Mouse (Mus musculus) NIH3T3 (cell line): ENCODE measurements around the gene Sumo2.
A peak's percentile ranks its signal among the peaks of the same experiment; 100 is the strongest.
"Not testable (repeated sequence)": the region's sequence is repeated elsewhere in the genome, so short reads cannot be mapped to it uniquely, and the experiment has no call there.

ENCODE experiments used
- DNase-seq: peaks from one replicate; pipeline ENCODE4 v3.0.0-alpha.2; 2012; ENCODE audit warnings: low read depth

Gene Sumo2

DNA sequence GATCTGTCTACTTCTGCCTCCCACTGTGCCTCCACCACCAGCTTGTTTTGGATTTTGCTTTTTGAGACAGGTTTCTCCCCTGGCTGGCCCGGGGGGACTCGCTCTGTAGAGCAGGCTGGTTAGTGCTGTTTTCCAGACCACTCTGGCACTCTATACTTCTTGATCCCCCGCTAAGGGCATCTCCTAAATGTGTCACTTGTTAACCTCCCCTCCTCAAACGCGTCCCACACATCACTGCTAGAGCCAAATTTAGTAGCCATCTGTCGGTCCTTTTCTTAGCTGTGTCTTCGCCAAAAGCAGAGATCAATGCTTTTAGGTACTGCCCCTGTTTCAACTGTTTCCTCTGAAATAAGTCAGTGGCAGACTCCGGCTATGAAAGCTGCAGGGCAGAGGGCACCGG, 17.4 kb downstream of the Sumo2 start:
- no peak for DNase-seq

DNA sequence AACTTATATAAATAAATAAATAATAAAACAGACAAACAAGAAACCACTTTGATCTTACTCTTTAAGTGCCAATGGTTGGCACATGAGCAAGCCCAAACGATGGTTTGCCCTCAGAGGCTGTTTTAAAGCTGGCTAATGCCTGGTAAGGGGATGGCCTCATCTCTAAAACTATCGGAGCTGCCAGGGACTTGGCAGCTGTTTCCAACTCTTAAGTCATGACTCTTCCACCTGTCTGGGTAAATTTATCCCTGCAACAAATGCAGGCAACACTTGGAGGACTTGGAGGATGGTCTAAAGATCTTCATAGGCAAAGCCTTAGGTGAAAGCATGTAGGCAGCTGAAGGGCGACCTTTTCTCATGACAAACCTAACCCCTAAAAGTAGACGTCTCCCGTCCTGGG, 19.1 kb downstream of the Sumo2 start:
- no peak for DNase-seq

DNA sequence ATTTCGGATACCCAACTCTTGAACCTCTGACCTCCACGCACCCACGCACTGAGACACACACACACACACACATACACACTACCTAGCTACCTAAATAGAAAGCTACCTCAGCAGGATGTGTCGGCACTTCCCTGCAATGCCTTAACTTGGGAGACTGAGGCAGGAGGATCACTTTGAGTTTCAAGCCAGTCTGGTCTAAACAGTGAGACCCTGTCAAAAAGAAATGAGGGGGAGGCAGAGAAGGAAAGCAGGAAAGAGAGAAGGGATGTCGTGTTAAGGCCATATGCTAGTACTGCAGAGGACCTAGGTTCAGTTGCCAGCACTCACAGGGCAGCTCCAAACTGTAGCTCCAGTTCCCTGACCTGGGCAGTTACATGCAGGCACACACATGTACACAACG, 21.1 kb downstream of the Sumo2 start:
- no peak for DNase-seq

DNA sequence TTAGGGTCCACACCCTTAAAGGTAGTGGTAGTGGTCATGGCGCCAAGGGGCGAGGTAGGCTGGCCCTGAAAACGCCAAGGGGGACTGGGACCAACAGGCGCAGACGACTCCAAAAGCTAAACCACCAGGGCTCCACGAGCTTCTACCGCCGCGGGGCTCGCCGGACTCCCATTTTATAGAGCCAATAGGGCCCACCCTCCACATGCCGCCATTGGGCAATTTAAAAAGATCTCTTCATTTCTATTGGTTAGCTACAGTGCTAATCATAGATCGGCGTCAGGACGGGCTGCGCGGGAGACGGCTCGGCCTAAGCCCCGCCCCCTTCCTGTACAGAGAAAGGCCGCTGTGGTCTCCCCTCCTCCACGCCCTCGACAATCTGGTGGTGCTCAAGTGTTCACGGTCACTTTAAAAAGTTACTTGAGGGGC, 21.8 kb downstream of the Sumo2 start, which contains the start of gene Jpt1:
Jpt1 (minus strand) TSS at position 150 of the 426 bp plus-strand sequence.
- peak; percentile 97 for DNase-seq

DNA sequence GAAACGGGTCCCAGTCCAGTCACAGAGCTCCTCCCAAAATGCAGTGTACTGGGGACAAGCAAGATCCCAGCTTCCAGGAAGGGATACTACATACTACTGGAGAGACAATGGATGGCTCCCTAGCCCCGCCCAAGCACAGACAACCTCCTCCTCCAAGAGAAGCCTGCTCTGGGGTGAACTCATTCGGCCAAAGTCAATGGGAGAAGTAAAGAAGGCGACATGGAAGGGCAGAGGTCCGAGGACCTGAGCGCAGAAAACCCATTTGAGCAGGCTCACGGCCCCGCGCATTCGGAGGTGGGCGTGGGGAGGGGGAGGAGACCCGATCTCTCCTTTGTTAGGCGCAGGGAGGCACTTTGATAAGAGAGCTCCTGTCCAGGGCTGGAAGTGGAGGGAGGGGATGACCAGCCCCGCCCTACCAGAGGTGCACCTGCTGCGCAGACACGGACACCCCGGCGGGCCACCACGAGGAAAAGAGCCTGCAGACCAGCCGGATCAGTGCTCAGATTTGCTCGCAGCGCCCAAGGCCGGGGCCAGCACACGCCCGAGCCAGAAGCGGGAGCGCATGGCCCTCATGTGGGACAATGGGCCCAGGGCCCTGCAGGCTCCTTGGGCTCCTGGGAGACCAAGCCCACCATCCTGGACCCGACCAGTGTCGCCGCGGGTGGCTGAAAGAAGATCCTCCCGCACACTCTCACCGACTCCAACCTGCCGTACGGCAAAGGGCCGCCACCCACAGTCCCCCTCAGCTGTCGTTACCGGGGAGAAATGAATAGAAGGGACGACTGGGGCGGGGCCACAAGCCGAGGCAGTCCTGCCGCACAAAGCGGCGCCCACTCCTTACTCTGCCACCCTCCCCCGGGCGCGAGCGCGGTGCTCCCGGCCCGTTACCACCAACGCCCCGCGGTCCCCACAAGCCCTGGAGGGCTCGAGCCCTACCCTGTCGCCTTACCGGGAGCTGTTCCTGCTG, 22.5 kb downstream of the Sumo2 start:
- peak; percentile 43 for DNase-seq

DNA sequence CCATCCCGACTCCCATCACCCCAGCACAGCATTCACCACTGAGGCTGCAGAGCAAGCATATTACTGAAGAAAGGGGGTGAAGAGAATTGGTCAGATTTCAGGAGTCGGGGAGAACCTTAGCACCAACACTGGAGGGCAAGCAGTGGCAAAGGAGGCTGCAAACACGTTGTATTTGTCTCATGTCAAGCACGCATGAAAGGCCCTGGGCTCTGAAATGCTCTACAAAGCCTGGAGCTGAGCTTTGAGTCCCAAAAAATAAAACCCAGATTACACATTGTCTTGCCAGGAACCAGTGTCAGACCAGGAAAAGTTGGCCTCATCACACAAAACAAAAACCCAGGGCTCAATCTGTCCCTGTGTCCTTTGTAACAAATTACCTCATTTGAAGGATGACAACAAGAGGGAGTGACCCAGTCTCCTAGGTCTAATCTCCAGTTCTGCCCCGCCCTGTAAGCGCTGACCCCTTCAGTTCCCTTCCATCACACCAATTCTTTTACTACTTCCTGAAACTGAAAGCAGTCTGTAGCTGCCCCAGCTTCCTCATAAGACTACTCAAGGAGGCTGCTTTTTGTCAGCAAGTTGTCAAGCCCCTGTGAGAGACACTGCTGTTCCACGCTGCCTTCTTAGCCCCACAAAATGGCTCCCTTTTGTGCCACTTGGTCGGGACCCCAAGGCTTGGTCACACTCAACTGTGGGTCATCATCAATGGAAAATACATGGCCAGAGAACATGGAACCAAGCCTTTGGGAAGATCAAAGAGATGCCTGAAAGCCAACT, 23.5 kb downstream of the Sumo2 start:
- peak; percentile 16 for DNase-seq

DNA sequence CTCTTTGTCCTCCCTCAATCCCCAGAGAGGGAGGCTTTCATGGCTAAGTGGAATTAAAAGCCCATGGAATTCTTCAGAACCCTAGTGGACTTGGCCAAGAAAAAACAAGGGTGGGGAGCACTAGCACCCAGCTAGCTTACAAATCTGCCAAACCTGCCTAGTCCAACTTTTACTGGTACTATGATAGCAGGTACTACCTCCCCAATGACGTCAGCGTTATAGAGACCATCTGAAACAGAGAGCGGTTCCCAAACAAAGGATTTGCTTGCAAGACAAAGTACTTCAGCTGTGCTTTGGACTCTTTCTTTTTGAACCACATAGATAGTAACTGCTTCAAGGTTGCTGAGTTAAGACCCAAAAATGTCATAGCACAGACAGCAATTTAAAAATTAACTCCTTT, 24.1 kb downstream of the Sumo2 start:
- no peak for DNase-seq

DNA sequence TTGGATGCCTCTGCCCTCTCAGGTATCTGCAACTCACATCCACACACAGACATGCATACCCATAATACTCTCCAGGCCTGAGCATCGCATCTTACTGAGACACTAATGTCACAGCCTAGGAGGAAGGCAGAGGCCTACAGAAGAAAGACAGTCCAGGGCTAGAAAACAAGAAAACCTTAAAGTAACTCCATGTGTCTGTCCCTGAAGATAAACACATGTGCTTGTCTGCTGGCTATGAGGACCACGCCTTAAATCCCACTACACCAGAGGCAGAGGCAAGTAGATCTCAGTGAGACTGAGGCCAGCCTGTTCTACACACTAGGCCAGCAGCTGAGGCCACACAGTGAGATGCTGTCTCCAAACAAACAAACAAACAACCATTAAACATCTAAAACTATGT, 25.0 kb downstream of the Sumo2 start:
- no peak for DNase-seq

DNA sequence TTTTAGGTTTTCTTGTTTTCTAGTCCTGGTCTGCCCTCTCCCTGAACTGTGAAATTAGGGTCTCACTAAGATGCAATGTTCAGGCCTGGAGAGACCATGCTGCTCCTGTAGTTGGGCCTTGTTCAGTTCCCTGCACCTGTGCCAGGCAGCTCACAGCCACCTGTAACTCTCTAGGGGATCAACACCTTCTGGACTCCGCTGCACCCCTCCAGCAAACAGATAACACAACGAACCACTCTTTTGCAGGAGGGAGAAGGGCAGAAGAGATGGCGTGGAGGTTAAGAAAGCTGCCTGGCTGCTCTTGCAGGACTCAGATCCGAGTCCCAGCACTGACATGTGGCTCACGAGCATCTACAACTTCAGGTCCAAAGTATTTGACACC, 25.6 kb downstream of the Sumo2 start:
- DNase-seq: no peak

DNA sequence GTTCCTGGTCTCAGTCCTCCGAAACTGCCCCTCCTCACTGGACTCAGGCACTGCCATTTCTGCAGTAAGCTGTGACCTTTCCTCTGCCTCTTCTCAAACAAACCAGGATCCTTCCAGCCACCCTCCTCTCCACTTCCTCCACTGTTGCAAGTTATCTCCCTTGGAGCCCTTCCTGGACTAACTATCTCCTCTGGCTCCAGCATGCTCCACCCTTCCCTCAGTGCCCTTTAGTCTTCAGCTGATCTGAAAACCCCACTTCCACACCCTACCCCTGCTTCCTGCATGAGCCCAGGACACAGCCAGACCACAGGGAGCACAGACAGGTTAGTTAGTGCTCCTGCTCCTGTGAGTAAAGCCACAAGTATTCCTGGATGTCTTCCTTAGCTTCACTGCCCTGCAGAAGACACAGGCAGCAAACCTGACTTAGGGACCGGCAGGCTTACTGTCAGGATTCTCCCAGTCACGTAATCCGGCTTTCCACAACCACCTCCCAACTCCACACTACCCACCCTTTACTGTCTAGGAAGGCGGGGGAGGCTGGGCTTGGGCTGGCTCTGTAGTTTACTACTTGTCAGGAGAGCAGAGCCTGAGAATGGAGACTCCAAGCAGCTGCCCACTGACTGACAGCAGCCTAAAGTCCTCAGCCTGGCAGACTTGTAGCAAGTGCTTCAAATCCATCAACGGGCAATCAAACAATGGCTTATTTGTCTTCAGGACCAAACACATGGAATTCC, 26.1 kb downstream of the Sumo2 start:
- peak; percentile 24 for DNase-seq

DNA sequence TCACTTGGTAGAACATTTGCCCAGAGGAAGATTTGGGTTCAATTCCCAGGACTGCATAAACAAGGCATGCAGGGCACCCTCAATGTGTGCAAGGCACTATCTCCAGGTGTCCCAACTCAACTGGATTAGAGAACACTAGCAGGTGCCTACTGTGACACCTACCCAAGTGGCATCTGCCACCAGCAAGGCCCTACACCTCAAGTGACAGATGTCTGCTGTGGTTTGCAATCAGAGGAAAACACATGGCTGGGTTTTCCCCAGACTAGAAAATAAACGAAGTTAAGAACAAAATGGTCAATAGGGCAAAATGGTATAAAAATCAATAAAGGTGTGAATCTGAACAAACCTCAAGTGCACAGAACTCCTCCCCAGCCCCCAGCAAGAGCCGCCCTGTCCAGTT, 28.0 kb downstream of the Sumo2 start:
- no peak for DNase-seq

DNA sequence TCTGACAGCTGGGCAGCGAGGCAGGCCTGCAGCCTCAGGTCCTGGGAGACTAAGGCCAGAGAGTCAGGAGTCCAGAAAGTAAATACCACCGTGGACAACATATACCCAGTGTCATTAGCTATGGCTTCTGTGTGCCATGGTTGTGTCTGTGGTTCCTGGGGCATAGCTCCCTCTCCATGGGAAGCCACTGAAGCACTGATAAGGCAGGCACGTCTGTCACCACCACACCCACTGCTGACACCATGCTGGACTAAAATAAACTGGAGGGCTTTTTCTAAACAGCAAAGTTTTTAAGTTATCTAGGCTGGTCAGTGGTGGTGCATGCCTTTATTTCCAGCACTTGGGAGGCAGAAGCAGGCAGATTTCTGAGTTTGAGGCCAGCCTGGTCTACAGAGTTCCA, 29.5 kb downstream of the Sumo2 start:
- DNase-seq: no peak

DNA sequence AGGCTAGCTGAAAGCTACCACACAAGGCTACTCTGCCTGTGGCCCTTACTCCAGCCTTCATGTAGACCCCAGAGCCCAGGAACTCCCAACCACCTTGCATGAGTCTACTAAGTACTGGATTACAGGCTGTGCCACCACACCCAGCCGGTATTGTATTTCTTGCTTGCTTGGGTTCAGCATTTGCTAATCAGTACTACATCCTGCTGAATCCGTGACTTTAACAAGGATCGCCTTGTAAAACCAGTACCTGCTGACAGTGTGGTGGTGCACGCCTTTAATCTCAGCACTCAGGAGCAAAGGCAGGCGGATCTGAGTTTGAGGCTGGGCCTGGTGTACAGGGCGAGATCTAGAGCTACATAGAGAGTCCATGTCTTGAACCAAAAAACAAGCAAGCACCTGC, 33.4 kb downstream of the Sumo2 start:
- no peak for DNase-seq

DNA sequence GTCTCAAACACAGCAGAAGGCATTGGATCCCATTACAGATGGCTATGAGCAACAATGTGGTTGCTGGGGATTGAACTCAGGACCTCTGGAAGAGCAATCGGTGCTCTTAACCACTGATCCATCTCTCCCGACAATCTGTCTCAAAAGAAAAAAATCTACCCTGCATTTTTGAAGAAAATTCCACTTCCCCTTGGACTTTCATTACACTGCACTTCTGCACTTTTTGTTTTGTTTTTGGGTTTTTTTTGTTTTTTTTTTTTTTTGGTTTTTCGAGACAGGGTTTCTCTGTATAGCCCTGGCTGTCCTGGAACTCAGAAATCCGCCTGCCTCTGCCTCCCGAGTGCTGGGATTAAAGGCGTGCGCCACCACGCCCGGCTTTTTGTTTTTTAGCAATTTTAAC, 39.5 kb downstream of the Sumo2 start:
- not testable (repeated sequence) for DNase-seq

DNA sequence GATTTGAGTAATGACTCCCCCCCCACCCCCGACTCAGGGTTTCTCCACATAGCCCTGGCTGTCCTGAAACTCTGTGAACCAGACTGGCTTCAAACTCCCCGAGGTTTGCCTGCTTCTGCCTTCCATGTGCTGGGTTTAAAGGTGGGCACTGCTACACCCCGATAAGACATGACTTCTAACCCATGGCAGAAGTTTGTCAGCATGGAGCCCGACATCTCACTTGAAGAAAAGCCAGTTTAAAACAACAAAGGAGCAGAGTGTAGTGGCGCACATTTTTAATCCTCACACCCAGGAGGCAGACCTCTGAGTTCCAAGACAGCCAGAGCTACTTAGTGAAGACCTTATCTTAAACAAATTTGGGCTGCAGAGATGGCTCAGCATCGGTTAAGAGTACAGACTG, 43.7 kb downstream of the Sumo2 start:
- DNase-seq: no peak

DNA sequence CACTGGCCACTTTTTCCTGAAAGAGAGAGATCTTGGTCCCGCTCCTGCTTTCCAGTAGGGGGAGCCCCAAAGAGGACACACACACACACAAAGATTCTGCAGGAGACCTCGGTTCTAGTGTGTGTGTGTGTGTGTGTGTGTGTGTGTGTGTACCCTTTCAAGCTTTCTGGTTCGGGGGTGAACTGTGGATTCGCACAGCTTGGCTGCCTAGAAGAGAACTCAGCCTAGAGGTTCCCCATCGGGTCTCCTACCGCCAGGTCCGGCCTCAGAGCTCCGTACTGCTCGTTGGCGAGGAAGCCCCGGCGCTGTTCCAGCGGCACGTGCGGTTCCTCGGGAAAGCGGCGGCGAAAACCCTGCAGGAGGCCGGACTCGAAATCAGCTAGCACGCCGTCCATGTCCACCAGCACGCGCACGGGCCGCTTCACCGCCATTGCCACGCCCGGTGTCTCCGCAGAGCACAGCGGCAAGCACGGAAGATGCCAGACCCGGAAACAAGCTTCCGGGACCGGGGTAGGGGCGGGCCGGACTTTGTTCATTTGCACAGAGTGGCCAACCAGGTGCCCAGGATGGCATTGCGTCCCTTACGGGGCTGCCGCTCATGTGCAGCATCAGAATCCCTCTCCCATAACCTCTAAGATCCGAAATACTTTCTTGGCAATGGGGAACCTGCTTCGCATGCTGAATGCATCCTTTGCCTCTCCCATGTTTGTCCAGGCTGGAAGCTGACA, 44.6 kb downstream of the Sumo2 start, which contains the start of gene Nt5c:
Nt5c (minus strand) TSS at position 507 of the 728 bp plus-strand sequence.
- peak; percentile 87 for DNase-seq

DNA sequence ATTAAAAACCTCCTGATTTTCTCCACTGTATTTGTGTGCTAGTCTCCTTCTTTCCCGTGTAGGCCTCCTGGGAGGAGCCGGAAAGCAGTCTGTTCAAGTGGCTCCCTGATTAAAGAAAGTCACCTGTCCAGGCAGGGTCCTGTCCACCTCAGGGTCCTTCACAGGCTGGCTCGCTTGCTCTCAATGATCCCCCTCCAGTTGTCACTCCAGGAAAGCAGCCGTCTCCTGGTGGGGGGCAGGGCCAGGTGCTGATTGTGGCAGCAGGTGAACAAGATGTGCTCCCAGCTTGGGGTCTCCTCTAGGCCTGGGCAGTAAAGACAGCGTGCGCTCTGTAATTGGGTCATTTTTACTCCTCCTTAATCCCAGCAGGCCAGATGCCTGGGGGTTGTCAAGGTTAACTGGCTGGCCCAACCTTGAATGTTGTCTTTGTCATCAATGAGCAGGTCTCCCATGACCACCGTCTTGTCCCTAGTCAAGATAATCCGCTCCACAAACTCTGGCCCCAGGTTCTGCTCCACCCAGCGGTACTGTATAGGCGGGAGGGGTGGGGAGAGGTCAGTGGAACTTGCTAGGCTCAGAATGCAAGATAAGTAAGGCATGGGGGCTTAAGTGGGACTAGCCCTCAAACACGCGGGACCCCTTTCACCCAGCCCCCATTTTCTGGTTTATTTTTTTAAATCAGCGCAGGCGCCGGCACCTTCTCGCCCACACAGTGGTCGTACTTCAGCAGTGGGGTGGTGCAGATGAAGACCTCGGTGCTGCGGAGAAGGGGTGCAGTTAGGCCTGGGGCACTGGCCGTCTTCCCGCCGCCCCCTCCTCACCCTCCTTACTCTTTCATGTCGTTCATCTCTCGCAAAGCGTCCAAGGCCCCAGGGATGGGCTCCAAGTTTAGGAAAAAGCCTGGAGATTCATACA, 45.4 kb downstream of the Sumo2 start:
- no peak for DNase-seq

DNA sequence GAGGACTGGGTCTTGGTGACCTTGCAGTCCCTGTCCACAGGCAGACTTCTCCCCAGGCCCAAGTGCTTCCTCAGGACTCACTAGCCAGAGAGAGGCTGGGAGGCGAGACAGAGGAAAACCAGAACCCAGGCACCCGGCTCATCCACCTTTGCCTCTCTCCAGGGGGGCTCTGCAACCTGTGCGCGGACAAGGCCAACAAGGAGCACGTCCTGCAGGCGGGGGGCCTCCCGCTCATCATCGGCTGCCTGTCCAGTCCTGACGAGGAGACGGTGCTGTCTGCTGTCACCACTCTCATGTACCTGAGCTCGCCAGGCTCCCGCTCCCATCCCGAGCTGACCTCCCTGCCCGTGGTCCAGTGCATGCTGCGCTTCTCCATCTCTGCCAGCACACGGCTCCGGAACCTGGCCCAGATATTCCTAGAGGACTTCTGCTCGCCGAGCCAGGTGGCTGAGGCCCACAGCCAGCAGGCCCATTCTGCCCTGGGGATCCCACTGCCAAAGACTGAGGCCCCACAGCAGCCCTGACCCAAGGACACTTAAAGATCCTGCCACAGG, 47.4 kb downstream of the Sumo2 start:
- DNase-seq: no peak

DNA sequence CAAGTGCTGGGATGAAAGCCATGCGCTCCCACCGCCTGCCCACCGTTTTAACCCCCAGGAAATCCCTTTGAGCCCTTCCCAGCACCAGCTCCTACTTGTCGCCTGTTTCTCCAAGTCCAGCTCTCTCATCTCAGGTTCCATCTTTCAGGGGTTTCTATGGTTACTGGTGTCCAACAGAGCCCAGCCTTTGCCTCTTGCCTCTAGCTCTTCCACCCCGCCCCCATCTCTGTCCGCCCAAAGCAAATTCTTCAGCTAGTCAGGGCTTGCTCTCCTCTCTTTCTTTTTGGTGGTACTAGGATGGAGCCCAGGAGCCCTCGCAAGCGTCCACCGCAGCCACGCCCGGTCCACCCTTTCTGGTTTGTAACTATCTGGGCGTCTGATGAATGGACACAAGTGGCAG, 50.9 kb downstream of the Sumo2 start:
- no peak for DNase-seq

DNA sequence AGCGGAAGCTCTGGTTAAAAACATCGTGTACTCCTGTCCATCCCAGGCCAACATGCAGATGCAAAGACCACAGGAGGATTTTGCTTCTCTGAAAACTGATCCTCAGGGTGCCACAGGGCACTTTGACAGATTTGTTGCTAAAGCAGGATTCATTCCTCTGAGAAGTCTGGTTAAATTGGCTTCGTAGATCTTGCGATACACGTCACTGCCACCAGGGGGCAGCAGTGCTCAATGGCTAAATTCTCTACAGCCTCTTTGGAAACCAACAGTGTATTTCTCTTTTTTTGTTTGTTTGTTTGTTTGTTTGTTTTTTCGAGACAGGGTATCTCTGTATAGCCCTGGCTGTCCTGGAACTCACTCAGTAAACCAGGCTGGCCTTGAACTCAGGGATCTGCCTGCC, 52.4 kb downstream of the Sumo2 start:
- peak; percentile 90 for DNase-seq
